Mouse (Mus musculus) B cell, adult 2 months (primary cell): ENCODE measurements around the gene Lancl2.

Experiments used
- DNase-seq, 2 experiments: peaks; one replicate each; pipeline ENCODE4 v3.0.0; 2022

Gene Lancl2

DNA sequence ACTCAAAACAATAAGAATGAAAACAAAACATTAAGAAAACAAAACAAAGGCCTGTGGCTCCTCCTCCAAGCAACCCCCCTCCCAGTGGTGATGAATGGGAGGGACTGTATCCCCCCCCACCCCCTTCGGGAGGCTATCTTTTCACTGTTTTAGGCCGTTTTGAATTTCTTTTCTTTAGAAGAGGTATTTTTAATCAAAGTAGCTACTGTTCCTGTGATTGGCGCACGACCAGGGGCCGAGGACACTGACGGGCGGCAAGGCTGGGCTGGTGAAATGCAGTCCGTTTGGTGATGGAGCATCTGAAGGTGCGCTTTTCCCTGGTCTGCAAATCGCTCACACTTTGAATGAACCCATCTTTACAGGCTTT is at the start of gene Lancl2:
Gene Lancl2 (plus strand): TSS at position 165 of the 367 bp plus-strand sequence.
- no peak for DNase-seq

DNA sequence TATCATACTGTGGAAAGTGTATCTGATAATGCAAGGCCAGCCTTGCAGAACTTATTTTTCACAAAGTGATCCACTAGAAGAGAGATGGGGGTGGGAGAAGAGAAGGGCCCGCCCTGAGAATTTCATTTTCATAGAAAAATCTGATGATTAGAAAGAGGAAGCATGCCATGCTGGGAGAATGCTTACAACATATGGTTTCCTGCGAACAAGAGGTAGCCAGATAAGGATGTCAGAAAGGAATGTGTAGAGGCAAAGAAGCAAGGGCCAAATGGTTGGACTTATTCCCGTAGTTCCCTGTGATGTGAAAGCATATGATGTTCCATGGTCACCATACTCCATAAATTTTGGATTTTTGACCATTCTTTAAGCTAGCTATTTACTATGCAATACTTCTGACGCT is 41.0 kb upstream of the Lancl2 start:
- no peak for DNase-seq

DNA sequence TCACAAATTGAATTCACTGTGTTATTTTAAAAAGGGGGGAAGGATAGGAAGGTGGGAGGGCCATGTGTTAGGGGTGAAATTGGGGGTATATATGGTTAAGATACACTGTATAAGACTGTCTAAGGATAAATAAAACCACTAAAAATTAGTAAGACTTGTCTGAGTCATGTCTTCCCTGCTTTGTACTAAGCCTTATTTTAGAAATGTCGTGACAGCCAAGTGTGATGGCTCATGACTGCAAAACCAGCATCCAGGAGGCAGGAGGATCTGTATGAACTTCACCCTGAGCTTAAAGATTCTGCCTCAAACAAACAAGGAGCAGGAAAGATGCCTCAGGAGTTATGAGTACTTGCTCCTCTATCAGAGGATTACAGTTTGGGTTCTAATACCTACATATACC is 18.2 kb upstream of the Lancl2 start:
- no peak for DNase-seq

DNA sequence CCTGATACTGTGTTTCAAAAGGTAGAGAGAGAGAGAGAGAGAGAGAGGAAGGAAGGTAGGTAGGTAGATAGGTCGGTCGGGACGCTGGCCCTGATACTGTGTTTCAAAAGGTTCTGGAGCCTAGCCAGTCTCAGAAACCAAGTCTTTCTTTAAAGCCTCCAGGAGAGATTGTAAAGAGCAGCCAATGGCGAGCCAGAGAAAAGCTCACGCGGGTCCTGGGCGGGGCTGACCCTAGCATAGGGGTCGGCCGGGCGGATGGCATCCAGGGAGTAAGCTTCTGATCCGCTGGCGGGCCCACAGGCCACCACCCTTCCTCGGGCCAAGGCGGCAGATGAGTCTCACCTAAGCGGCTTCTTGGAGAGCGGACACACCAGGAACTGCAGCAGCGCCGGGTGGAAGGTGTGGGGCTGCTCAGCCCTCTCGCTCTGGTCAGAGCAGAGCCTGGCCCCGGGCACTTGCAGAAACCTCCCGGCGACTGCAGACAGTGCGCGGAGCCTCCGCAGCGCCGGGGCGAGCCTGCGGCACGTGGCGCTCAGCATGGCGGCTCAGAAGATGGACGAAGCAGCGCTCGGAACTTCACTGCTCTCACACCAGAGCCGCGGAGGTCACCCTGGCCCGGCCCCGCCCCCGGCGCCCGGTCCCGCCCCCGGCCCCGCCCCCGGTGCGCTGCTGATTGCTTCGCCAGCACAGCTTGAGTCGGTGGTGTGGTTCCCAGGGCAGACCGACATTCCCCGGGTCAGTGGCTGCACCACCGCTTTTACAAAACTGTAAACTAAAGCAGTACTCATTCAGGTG is 10.7 kb upstream of the Lancl2 start, which contains the start of gene Pyurf:
Gene Pyurf (minus strand): TSS at position 612 of the 795 bp plus-strand sequence.
- peak; percentile 89 to 91 for DNase-seq

DNA sequence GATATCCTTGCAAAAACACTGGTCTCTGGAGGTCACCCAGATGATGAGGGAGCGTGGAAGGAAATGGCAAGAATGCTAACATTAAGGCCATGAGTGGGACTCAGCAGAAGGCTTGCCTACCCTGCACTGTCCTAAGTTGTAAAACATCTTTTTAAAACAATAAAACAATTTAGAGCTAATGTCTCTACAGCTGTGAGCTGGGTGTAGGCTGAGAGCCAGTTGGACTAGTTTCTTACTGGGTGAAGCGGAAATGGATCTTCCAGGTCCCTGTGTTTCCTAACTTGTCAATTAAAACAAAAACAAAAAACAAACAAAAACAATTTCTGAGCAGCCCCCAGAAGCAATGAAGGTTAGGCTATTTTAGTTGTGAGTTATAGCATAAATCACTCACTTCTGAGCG is 9.2 kb upstream of the Lancl2 start:
- no peak for DNase-seq

DNA sequence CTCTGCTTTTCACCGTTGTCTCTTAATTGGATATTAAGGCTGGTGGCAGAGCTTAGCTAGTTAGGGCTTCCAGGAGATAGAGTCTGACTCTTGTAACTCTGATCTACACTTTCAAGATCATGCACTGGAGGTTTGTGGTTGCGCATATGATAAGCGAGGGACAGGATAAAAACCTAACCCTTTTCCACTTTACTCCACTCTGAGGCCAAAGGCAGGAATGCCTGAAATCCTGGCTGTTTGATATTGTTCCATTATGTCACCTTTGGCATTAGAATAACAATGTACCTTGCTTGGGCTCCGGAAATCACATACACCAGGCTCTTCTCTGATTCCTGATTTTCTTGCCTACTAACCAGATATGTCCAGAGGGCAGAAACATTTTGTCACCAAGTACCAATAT is 654 bp upstream of the Lancl2 start:
- DNase-seq, result no peak

DNA sequence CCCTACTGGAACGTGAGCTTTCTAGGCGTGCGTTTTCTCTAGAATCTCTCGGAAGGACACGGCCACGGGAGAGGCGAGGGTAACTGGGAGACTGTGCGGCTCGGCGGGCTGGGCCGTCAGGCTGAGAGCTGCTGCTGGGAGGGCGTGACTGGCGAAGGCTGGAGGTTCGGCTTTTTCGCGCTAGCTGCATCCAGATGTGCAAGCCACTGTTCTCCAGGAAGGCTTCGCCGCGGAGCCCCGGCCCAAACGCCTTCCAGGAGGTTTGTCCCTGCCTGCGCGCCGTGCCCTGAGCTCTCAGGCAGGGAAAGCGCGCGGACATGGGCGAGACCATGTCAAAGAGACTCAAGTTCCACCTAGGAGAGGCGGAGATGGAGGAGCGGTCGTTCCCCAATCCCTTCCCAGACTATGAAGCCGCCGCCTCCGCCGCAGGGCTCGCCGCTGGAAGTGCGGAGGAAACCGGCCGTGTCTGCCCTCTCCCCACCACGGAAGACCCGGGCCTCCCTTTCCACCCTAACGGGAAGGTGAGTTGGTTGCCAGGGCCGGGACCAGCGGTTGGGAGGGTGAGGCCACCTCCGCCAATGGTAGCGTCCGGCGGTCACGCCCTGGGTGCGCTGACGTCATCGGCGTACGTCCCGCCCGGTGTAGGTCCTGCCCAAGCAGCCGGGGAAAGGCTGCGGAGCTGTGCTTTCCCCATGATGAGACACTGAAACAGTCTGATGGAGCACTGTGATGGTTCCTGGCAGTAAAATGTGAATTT is 581 bp downstream of the Lancl2 start:
- DNase-seq, result peak; percentile 96

DNA sequence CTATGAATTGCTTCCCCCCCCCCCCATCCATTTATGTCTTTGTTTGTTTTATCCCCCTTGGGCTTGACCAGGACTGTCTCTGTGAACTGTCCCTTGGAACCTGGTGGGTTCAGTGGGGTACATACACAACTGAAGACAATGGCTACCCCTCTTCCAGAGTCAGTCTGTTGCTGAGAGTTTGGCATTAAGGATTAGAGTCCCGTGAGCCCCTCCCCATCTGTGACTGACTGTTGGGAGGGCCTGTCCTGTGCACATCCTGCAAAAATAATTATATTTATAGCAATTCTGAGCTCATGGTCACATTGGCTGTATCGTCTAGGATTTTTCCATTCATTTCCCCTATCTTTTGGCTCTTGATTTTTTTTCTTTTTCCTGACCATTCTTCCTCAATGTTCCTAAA is 1.4 kb downstream of the Lancl2 start:
- DNase-seq, result no peak

DNA sequence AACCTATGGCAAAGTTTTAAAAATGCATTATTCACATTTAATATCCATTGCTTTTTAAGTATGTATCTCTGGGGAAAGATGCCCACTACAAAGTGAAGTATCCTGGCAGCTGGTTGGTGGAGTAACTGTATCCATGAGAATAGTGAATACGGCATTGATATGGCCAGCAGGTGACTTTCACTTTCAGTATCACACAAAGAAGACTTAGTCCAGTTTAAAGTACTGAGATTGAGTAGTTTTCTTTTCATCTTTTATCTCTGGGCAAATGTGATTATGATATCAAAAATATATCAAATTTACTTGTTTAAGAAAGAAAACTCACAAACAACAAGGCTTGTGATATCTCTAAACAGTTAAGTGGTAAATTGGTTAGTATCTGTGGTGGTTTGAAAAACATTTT is 4.4 kb downstream of the Lancl2 start:
- no peak for DNase-seq

DNA sequence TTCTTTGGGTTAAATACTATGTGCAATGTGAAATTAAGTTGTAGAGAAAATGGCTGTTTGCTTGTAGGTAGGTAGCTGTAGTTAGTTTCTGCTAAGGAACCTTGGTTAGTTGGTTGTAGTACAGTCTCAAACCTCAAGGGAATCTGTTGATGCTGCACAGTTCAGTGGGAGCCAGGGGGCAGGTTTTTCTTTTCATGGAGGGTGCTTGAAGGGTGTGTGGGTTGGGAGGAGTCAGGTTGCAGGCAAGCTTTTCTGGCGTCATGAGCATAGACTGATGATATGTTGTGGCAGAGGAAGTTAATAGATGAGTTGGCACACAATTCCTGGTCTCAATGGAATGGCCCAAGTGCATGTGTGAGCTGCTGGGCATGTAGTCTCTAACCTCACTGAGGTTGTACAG is 9.4 kb downstream of the Lancl2 start:
- peak; percentile 24 to 31 for DNase-seq

DNA sequence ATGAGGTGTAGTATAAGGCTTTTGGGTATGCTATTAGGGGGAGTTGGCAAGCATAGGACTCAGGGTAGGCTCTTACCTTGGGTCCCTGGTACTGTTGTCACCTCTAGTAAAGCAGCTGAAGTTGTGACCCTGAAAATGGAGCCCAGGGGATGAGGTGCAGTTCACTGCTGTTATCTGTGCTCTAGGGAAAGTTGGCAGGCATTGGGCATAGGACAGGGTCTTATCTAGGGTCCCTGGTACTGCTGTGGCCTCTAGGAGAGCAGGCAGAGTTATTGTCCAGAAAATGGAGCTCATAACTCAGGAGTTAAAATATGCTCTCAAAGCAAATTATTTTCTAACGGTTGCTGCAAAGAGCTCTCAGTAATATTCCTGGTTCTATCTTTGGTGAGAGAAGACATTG is 19.0 kb downstream of the Lancl2 start:
- no peak for DNase-seq

DNA sequence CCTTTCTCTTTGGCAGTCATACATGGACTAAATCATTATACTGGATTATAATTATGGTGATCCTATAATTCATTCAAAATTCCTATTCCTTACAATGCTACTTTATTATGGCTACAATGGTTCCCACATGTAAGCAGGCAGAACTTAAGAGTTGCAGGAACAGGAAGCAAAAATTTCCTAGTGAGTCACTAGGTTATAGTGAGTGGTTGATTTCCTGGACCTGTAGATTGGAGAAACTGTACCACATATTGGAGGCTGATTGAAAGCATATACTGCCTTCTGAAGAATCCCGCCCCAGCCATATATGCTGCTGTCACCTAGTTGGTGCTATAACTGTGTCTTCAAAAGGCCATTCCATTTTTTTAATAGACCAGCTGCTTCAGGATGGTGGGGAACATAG is 40.4 kb downstream of the Lancl2 start:
- DNase-seq, result no peak

DNA sequence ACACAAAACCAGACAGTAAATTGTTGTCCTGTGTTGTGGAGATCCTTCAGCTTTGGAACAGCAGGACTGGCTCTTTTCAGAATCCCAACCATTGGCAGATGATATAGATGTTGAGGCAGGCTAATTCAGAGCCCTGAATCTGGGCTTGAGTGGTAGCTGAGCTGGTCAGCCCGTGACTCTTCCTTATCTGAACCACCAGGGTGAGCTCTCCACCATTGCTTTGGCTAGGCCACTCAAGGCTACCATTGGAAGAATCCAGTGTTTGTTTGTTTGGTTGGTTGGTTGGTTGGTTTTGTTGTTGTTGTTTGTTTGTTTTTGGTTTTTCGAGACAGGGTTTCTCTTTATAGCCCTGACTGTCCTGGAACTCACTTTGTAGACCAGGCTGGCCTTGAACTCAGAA is 41.0 kb downstream of the Lancl2 start:
- DNase-seq, result peak; percentile 2 to 13

DNA sequence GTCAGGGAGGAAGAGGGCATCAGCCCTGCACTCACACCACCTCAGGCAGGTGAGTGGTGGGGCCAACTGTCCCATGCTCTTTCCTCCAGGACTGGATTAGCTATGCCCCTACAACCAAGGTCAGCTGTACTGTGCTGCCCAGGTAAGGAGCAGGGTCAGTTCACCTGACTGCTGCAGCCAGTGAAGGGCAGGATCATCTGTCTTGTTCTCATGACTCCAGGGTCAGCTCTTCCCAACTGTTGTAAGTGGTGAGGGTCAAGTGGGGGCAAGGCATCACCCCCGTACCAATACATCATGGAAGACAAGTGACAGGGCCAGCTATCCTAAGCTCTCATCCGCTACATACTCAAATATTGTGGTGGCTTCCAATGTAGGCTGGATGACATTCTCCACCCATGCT is 41.8 kb downstream of the Lancl2 start:
- no peak for DNase-seq

DNA sequence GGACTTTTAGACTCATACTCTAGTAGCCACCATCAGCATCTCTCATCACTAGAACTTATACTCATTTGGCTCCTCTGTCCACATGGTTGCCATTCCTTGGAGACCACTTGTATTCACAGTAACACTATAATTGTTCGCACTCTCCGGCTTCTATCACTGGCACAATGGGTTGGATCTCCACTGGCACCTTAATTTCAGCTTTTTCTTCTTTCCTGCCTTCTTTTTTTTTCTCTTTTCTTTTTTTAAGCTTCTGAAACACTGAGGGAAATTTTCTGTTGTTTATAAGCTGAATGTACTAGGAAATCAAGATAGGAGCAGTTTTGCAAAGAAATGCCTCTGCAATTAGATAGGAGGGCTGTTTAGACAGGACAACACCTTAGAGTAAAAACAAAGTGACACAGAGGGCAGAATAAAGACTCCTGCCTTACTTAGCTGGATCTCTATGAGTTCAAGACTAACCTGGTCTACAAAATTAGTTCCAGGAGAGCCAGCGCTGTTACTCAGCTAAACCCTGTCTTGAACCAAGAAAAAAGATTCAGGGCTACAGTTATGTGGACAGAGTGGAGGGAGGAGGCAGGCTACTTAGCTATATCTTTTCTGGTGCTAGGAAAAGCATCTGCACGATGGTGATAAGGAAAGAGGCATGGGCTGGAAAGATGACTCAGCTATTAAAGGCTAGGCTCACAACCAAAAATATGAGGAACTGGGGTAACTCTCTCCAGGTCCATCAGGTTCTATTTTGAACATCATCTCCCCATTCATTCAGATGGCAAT is 42.8 kb downstream of the Lancl2 start:
- no peak for DNase-seq

DNA sequence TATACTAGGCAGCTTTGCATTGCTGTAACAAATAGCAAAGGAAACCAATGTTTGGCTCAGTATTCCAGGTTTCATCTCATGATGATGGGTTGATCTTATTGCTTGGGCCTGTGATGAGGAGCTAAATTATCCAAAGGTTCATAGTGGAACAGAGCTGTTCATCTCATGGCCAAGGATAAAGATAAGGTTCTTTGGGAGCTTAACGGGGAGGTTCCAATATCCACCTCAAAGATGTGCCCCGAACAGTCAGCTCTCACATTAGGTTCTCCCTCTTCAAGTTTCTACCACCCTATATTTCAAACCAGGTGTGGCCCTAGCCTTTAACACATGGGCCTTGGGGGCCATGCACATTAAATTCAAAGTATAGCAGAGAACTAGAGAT is 43.4 kb downstream of the Lancl2 start:
- no peak for DNase-seq

DNA sequence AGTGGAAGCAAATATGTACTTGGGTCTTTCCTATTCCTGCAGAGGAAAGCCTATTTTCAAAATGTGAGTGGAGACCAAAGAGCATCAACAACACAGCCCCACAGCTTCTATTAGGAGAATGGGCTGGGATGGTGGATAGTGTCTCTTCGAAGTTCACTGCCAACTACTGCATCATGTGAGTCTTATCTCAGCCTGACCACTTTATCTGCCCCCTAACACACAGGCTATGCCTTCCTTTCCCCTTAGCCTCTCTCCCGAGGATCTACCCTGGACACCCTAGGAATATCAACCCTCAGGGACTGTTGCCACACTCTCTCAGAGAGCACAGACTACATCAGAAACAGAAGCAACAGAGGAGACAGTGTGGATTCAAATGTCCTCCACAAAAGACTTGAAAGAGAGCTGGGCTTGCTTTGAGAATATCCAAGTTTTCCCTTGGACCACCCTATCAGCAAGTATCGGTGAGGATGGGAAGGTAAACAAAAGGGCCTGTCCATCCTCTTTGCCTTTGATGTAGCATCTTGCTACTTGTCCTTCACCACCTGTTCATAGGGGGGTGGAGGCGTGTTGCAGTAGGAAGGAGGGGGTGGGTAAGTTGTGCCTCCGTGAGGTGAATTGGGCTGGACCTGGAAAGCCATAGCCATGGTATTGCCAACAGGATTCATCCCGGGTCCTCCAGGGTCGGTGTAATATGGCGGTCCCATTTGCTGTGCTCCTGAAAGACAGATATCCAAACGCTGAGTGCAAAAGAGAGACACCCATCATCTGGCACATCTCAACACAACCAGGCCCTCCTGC is 51.8 kb downstream of the Lancl2 start:
- no peak for DNase-seq

DNA sequence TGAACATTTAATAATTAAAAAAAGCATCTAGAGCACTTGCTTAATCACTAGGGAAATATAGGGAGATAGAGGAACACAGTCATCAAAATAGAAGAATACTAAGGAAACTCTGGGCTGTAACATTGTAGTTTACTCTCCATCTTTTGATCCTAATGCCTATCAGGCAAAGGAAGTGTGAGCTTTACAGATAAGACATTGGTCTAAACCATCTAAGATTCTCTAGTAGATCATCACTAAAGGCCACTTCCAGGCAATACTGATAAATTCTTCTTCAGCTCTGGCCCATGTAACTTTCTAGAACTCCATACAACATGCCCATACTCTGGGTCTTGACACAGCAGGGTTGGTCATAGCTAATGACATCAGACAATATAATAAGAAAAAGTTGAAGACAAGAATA is 60.7 kb downstream of the Lancl2 start:
- no peak for DNase-seq

DNA sequence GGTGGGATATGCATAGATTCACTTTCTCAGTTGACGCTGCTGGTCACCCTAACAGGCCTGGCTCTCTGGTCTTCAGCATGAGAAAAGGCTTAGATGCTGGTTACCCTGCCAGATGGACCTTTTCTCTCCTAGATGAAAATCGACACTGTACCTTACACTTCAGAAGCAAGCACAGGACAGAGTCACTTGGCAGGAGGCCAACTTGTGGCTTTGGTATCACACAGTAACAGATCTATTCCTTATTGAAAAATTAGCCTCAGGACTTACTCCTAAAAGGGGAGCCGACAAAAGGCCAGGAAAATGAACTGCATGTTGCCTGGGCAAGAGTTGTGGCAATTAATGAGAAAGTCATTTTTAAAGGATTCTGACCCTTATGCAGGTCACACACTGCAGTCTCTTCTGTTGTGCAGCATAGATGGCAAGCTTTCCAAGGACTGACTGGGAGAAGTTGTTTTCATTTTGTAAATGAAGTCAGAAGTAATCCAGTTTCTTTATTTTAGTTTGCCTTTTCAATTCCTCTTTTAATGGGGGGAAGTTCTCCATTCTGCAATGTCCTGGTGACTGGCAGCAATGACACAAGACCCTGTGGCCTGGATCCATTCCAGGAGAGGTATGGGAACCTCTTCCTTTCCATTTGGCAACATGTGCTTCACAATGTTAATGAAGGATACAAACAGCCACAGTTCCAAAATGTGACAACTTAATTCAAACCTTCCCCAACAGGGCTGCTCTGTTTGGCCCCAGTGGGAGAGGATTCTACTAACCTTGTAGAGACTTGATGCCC is 62.9 kb downstream of the Lancl2 start:
- no peak for DNase-seq

DNA sequence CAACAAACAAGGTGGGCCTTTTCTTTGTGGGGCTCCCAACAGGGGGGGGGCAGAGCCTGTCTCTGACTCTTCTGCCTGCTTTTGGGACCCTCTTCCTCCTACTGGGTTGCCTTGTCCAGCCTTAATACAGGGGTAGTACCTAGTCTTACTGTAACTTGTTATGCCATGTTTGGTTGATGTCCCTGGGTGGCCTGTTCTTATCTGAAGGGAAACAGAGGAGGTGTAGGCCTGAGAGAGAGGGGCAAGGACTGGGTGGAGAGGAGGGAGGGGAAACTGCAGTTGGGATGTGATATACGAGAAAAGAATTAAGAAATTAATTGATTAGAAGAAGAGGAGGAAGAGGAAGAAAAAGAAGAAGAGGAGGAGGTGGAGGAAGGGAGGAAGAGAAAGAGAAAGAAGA is 63.9 kb downstream of the Lancl2 start:
- no peak for DNase-seq

DNA sequence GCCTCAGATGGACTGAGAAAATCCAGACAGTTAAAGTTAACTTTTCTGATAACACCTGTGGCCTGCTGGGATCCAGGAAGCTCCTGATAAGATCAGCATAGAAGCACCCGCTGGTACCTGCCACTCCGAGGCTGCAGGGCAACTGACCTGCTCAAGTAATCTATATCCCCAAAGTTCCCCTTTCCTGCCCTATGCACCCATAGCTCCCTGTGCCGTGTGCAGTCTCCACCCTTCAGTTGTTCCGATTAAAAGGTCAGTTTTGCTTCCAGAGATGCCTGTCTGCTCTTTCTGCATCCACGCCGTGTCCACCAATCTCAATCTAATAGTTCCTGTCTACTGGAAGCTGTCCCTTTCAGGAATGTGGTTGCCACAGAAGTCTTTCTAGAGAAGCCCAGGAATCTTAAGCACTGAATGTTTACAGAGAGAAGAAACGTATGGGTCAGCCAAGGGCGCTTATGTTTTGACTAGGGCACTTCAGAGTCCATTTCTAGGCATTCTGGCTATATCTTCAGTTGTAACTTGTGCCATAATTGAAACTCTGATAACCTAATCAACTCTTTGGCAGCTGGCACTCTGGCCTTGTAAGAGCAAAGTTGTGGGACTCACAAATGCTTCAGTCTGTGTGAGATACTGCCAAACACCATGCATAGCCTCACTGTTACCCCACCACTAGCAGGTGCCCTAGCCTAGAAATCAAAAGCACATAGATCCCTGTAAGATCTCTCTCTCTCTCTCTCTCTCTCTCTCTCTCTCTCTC is 65.0 kb downstream of the Lancl2 start:
- DNase-seq, result no peak
